Mouse (Mus musculus): Measurements from ENCODE around the gene Mgat4e. TPM values are rescaled to one million over a fixed set of nuclear protein-coding genes. Genes with fewer than 3 reads are reported as not detected.

The Mgat4e gene
- total RNA-seq (2021), result not detected
- long read RNA-seq, experiment 1, result 0 reads
- long read RNA-seq, experiment 2, result 0 reads

GRCm38 (mm10) chr1:134549632-134550132 is at the start of gene Mgat4e:
Mgat4e (minus strand) TSS chr1:134549682.
- no peak for DNase-seq
- intact Hi-C loops (cut with DNase I; ENCODE audit: low total_unique reads), result no loop called here

DNA sequence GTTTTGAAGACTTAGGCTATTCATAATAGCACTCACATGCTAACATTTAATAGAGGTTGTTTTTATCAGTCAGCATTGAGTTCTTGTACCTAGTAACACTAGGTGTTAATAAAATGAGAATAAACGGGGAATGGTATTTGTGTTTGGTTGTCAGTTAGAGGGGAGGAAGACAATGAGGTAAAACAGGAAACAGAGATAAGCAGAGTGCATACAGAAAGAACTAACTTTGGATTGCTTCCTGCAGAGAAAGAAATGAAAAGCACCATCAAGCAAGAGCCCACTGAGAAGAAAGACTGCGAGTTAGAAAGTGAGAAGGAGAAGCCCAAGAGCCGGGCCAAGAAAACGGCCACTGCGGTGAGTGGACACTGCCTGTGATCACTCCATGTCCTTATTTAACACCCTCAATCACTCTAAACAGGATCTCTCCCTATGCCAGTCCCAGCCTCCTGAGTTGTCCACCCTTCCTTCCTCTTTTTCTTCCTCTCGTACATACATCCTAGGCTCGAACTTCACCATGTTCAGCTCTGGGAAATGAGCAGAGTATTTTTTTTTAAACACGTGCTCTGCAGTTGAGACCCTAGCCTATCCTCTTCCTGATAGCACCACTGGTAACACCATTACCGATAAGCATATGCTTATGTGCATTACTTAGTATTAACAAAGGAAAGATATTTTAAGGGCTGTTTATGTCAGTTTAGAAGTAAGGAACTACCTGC is 48.0 kb upstream of the Mgat4e start:
- intact Hi-C loops (cut with DNase I; ENCODE audit: low total_unique reads), result loop anchor here (5.0 kb wide), 1 partner anchor 70 kb away; no protein-coding TSS in a partner anchor
- DNase-seq, result no peak

DNA sequence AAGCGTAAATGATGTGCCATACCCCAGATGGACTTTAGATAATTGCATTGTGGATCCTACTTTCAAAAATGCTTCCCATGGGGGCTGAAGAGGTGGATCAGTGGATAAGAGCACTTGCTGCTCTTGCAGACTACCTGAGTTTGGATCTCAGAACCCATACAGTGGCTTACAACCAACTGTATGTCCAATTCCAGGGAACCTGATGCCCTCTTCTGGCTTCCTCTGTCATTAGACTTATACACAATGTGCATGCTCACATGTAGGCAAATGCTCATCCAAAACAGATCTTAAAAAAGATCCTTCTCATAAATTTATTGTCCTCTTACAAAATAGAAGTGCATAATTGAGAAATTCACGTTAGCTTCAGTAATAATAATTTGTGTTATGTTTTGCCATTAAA is 42.3 kb upstream of the Mgat4e start:
- intact Hi-C loops (cut with DNase I; ENCODE audit: low total_unique reads), result no loop called here
- DNase-seq, result no peak

DNA sequence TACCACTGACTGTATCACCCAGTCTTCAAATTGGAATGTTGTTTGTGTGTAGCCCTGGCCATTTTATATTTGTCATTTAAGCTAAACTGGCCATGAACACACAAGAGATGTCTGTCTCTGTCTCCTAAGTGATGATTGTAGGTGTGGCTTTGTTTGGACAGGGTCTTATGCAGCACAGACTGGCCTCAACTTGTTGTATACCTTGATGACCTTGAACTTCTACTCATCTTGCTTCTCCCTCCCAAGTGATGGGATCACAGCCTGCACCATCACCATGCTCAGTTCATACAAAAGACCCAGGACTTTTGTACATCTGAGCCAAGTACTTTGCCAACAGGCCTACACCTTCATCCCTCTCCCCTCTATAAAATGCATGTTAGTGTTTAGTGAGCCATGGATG is 40.2 kb upstream of the Mgat4e start:
- intact Hi-C loops (cut with DNase I; ENCODE audit: low total_unique reads), result no loop called here
- no peak for DNase-seq

DNA sequence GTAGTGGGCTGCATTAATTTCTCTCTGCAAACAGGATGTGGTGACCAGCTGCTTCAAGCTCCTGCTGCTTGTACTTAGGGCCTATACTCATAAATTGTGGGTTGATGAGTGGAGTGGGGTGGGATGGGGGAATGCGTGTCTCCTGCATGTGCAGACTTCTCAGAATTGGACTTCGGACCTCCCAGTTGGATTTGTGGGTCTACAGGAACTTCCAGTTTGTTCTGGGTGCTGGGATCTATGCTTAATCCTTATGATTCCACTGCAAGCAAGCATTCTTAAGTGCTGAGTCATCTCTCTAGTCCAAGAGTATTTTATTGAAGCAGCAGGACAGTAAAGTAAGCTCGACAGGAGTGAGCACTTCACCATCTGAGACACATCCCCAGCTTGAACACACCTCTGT is 34.1 kb upstream of the Mgat4e start:
- no peak for DNase-seq
- intact Hi-C loops (cut with DNase I; ENCODE audit: low total_unique reads), result no loop called here

GRCm38 (mm10) chr1:134580796-134581195 is 31.3 kb upstream of the Mgat4e start:
- DNase-seq, result no peak
- intact Hi-C loops (cut with DNase I; ENCODE audit: low total_unique reads), result no loop called here

- no peak for DNase-seq
- intact Hi-C loops (cut with DNase I; ENCODE audit: low total_unique reads), result no loop called here
These were observed 28.1 kb upstream of the Mgat4e start for GRCm38 (mm10) chr1:134577384-134578120.

GRCm38 (mm10) chr1:134573932-134574315 is 24.4 kb upstream of the Mgat4e start:
- no peak for DNase-seq
- intact Hi-C loops (cut with DNase I; ENCODE audit: low total_unique reads), result no loop called here

GRCm38 (mm10) chr1:134573300-134573931 is 23.9 kb upstream of the Mgat4e start:
- DNase-seq, result no peak
- intact Hi-C loops (cut with DNase I; ENCODE audit: low total_unique reads), result no loop called here

DNA sequence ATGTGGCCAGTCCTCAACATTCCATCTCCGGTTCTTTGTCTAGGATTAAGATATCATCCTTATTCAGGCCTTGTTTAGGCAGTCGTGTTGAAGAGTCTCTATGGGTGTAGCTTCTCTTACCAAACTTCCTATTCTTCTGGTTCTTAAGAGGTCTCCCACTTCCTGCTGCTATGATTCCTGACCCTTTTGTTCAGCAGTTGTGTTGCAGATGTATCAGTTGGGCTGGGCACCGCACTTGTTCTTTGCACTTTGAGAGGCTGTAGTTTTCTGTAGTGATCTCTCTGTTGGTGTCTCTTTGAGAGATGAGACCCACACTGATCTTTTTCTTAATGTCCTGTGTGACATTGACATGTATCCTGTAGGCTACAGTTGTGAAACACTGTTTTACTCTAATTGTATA is 21.1 kb upstream of the Mgat4e start:
- intact Hi-C loops (cut with DNase I; ENCODE audit: low total_unique reads), result no loop called here
- DNase-seq, result no peak

DNA sequence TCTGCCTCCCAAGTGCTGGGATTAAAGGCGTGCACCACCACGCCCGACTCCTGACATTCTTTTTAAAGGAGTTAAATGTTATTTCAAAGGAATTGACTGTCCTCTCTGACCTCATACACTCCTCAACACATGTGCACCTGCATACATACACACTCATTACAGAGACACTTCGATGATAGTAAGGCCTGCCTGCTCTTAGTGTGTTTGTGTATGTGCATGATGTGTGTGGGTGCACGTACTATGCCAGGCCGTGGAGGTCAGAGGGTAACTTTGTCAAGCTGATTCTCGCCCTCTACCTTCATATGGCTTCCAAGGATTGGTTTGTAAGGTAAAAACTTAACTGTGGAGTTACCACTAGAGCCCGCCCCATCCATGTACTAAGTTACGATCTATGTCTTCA is 20.7 kb upstream of the Mgat4e start:
- intact Hi-C loops (cut with DNase I; ENCODE audit: low total_unique reads), result no loop called here
- DNase-seq, result no peak

GRCm38 (mm10) chr1:134567511-134567910 is 18.0 kb upstream of the Mgat4e start:
- DNase-seq, result no peak
- intact Hi-C loops (cut with DNase I; ENCODE audit: low total_unique reads), result no loop called here

DNA sequence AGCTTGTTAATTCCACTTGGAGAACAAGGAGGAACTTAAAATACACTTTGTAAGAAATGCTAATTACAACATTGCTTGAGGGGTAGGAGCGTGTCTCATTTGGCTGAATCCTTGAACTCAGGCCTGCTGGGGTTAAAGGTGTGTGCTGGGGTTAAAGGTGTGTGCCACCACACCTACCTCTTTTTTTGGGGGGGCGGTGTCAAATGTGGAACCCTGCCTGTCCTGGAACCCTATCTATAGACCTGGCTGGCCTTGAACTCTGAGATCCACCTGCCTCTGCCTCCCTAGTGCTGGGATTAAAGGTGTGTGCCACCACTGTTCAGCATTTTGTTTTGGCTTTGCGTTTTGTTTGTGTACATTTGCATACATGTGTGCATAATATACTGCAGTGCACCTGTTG is 14.2 kb upstream of the Mgat4e start:
- intact Hi-C loops (cut with DNase I; ENCODE audit: low total_unique reads), result no loop called here
- no peak for DNase-seq

DNA sequence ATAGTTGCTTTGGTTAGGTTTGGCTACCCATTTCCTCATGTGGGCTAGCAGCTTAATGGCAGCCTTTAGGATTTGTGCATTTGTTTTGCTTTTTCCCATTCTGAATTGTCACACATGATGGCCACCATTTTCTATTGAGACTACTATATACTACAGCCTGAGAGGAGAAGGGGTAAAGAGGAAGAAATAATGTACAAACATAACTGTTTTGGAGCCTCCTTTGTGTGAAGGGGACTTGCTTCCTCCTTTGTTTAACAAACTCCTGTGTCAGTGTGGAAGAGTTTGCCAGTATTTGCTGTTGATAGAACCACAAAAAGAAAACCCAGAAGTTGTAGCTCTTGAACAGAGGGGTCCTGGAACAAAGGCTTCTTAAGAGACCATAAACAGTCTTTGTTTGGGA is 13.0 kb upstream of the Mgat4e start:
- DNase-seq, result no peak
- intact Hi-C loops (cut with DNase I; ENCODE audit: low total_unique reads), result no loop called here

DNA sequence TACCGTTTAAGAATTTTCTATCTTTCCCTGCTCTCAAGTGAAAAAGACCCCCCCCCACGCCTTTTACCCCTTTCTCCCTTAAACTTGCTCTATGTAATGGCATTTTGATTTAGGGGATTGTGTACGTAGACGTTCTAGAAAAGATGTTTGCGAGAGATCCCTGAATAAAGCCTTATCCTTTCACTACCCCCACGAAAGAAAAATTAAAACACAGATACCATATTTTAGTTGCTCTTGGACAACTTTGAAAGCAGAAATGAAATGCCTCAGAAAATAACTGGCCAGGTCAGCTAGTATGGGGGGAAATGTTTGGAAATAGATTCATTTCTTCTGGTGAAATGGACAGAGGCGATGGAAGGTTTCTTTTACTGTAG is 12.3 kb upstream of the Mgat4e start:
- intact Hi-C loops (cut with DNase I; ENCODE audit: low total_unique reads), result no loop called here
- DNase-seq, result no peak

DNA sequence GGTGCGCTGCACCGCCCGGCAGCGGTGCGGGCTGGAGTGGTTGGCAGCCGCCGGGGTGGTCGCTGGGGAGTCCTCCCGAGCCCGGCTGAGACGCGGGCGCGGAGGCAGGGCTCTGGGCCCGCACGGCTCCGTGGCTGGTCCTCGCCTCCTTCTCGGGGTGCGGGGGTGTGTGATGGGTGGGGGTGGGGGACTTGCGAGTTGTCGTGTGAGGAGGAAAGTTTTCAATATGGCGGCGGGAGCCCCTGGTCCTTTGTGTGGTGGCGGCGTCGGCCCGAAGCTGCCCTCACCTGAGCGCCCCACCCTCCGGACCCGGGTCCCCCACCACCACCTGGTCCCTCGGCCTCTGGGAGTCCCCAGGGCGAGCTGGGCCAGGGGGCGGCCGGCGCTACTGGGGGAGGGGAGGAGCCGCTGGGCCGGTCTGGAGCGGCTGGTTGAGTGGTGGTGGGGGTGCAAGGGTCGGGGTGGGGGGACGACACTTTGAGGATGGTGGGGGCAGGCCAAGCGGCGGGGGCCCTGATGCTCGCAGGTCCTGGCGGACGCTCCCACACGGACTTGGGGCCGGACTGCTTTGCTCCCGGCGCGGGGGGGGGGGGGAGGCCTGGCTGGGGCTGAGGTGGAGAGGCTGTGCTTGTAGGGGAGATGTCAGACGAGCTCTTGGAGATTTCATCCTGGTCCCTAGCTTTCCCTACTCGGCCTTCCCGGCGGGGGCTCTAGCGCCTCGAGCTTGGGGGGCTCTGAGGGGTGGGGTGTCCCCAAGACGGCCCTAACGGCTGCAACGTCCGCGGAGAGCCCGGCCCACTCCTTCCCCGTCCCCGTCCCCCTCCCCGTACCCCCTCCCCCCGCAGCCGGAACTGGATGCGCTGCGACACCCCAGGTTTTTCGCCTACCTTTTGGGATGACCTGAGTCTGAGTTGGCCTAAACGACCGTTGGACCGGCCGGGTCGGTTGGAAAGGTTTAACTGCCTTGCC is 11.6 kb upstream of the Mgat4e start:
- intact Hi-C loops (cut with DNase I; ENCODE audit: low total_unique reads), result no loop called here
- peak; percentile 21 for DNase-seq

- intact Hi-C loops (cut with DNase I; ENCODE audit: low total_unique reads), result no loop called here
- DNase-seq, result peak; percentile 42
These were observed 10.9 kb upstream of the Mgat4e start for GRCm38 (mm10) chr1:134560396-134560795.

DNA sequence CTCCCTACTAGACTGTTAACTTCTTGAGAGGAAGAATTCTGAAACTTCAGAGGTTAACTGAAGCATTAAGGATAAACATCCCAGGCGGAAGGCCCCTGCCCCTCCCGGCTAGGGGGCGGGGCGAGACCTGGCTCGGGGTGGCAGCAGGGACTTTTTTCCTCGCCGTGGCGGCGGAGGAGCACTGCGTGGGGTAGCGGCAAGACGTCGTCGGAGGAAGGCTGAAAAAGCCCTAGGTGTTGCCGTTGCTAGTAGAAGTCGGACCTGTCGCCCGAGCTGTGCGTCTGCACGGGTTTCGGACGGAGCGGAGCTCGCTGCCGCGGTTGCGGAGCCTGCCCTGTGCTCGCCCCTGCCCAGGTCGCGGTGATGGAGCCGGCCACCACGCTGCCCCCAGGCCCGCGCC is 10.5 kb upstream of the Mgat4e start, which contains the start of gene Kdm5b:
TSS of gene Kdm5b (plus strand) at position 196 of the 400 bp plus-strand sequence.
- peak; percentile 86 for DNase-seq

GRCm38 (mm10) chr1:134559226-134559625 is 9.7 kb upstream of the Mgat4e start:
- intact Hi-C loops (cut with DNase I; ENCODE audit: low total_unique reads), result no loop called here
- no peak for DNase-seq

More for the DNA sequence above, 10.5 kb upstream of the Mgat4e start, which contains the start of gene Kdm5b:
- intact Hi-C loops (cut with DNase I; ENCODE audit: low total_unique reads), result no loop called here
